Mouse (Mus musculus): Measurements from ENCODE around the gene Map1s.

The Map1s gene

GRCm38 (mm10) chr8:70905831-70906736, at the start of gene Map1s:
Map1s (plus strand) TSS chr8:70905932.
- peak; percentile 97 for DNase-seq

- DNase-seq, result no peak
These were observed 49.7 kb upstream of the Map1s start for GRCm38 (mm10) chr8:70856028-70856427.

- peak; percentile 86 for DNase-seq
These were observed 49.1 kb upstream of the Map1s start for GRCm38 (mm10) chr8:70856541-70857197.

- DNase-seq, result peak; percentile 54
These were observed 48.2 kb upstream of the Map1s start for GRCm38 (mm10) chr8:70857516-70857915.

- peak; percentile 74 for DNase-seq
These were observed 42.7 kb upstream of the Map1s start, which contains the start of gene Kcnn1 for GRCm38 (mm10) chr8:70862824-70863641. Kcnn1 (minus strand) TSS chr8:70863258.

GRCm38 (mm10) chr8:70863956-70864711, 41.6 kb upstream of the Map1s start:
- peak; percentile 74 for DNase-seq

GRCm38 (mm10) chr8:70864712-70865221, 41.0 kb upstream of the Map1s start:
- DNase-seq, result peak; percentile 72

GRCm38 (mm10) chr8:70865350-70866000, 40.3 kb upstream of the Map1s start:
- peak; percentile 100 for DNase-seq

- DNase-seq, result no peak
These were observed 39.7 kb upstream of the Map1s start for GRCm38 (mm10) chr8:70866001-70866520.

- DNase-seq, result no peak
These were observed 39.2 kb upstream of the Map1s start for GRCm38 (mm10) chr8:70866566-70866965.

GRCm38 (mm10) chr8:70868559-70869198, 37.1 kb upstream of the Map1s start:
- DNase-seq, result peak; percentile 82

- DNase-seq, result no peak
These were observed 36.5 kb upstream of the Map1s start for GRCm38 (mm10) chr8:70869199-70869571.

- DNase-seq, result peak; percentile 86
These were observed 36.1 kb upstream of the Map1s start for GRCm38 (mm10) chr8:70869601-70870041.

GRCm38 (mm10) chr8:70871195-70871807, 34.4 kb upstream of the Map1s start:
- DNase-seq, result no peak

GRCm38 (mm10) chr8:70872643-70873363, 32.9 kb upstream of the Map1s start:
- DNase-seq, result no peak

- DNase-seq, result peak; percentile 96
These were observed 32.3 kb upstream of the Map1s start, which contains the start of gene Ccdc124 for GRCm38 (mm10) chr8:70873364-70873985. Ccdc124 (minus strand) TSS chr8:70873935.

GRCm38 (mm10) chr8:70874441-70874840, 31.3 kb upstream of the Map1s start:
- no peak for DNase-seq

GRCm38 (mm10) chr8:70876382-70876781, 29.4 kb upstream of the Map1s start:
- no peak for DNase-seq

GRCm38 (mm10) chr8:70878178-70878577, 27.6 kb upstream of the Map1s start:
- DNase-seq, result no peak

Measured in embryo, embryonic 11 days (tissue).